Mouse (Mus musculus): Measurements from ENCODE around the gene Gpr19.

Gene Gpr19

GRCm38 (mm10) chr6:134898095-134898965, at the start of gene Gpr19:
TSS of gene Gpr19 (minus strand) at chr6:134898578.
- DNase-seq (ENCODE audit: low read depth), result no peak

- peak; percentile 90 for DNase-seq (ENCODE audit: low read depth)
Observed at GRCm38 (mm10) chr6:134947311-134948087, 49.1 kb upstream of the Gpr19 start.

GRCm38 (mm10) chr6:134946858-134947257, 48.5 kb upstream of the Gpr19 start:
- peak; percentile 68 for DNase-seq (ENCODE audit: low read depth)

GRCm38 (mm10) chr6:134946054-134946453, 47.7 kb upstream of the Gpr19 start:
- DNase-seq (ENCODE audit: low read depth), result no peak

- DNase-seq (ENCODE audit: low read depth), result no peak
Observed at GRCm38 (mm10) chr6:134943759-134944407, 45.5 kb upstream of the Gpr19 start.

- DNase-seq (ENCODE audit: low read depth), result no peak
Observed at GRCm38 (mm10) chr6:134939781-134940180, 41.4 kb upstream of the Gpr19 start.

- DNase-seq (ENCODE audit: low read depth), result no peak
Observed at GRCm38 (mm10) chr6:134934305-134934704, 35.9 kb upstream of the Gpr19 start.

GRCm38 (mm10) chr6:134933207-134933558, 34.8 kb upstream of the Gpr19 start:
- DNase-seq (ENCODE audit: low read depth), result no peak

GRCm38 (mm10) chr6:134932486-134933206, 34.3 kb upstream of the Gpr19 start:
- peak; percentile 60 for DNase-seq (ENCODE audit: low read depth)

GRCm38 (mm10) chr6:134931146-134931545, 32.8 kb upstream of the Gpr19 start:
- peak; percentile 57 for DNase-seq (ENCODE audit: low read depth)

GRCm38 (mm10) chr6:134930383-134930782, 32.0 kb upstream of the Gpr19 start:
- DNase-seq (ENCODE audit: low read depth), result no peak

GRCm38 (mm10) chr6:134929926-134930325, 31.5 kb upstream of the Gpr19 start:
- peak; percentile 26 for DNase-seq (ENCODE audit: low read depth)

GRCm38 (mm10) chr6:134928889-134929310, 30.5 kb upstream of the Gpr19 start:
- no peak for DNase-seq (ENCODE audit: low read depth)

GRCm38 (mm10) chr6:134928096-134928888, 29.9 kb upstream of the Gpr19 start:
- peak; percentile 91 for DNase-seq (ENCODE audit: low read depth)

- DNase-seq (ENCODE audit: low read depth), result no peak
Observed at GRCm38 (mm10) chr6:134927595-134928095, 29.3 kb upstream of the Gpr19 start.

GRCm38 (mm10) chr6:134926803-134927594, 28.6 kb upstream of the Gpr19 start:
- DNase-seq (ENCODE audit: low read depth), result peak; percentile 67

- peak; percentile 32 for DNase-seq (ENCODE audit: low read depth)
Observed at GRCm38 (mm10) chr6:134926338-134926705, 27.9 kb upstream of the Gpr19 start.

GRCm38 (mm10) chr6:134925673-134926337, 27.4 kb upstream of the Gpr19 start:
- peak; percentile 50 for DNase-seq (ENCODE audit: low read depth)

- DNase-seq (ENCODE audit: low read depth), result no peak
Observed at GRCm38 (mm10) chr6:134924262-134924661, 25.9 kb upstream of the Gpr19 start.

Measured in naive thymus-derived CD4-positive, alpha-beta T cell, adult 2 months (primary cell).